Mouse (Mus musculus): Measurements from ENCODE around the gene Gm3512.
"Not testable (repeated sequence)": the region's sequence is repeated elsewhere in the genome, so short reads cannot be mapped to it uniquely, and the experiment has no call there.

DNA sequence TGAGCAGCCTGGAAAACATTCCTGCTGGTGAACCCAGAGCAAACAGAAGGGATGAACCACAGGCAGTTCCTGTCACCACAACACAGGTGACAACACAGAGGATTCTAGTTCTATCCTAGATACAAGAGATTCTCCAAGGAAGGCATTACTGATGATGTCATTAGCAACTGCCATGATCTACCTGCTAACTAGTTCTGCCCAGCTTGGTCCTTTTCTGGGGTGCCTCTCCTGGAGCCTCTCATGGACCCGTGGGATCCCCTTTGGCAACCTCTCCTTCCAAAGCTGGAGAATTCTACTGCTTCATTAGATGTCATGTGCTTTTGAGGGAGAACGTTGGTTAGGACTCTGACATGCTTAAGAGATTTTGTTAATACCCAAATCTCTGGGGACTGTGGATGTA lies 20.1 kb upstream of the Gm3512 start, which contains the start of gene Gm16434:
- TF ChIP-seq POLR2A (IDR thresholded peaks at IDR 0.05; ENCODE audit: low read depth, low read length); CTCF (IDR thresholded peaks at IDR 0.05; ENCODE audit: borderline replicate concordance, insufficient read depth, low read length): not testable (repeated sequence)
